Mouse (Mus musculus) brain, embryonic 18.5 days (tissue): Measurements from ENCODE around the gene Eepd1.

Source experiments
- DNase-seq: peaks from one replicate; pipeline ENCODE4 v3.0.0-alpha.2; 2012; ENCODE audit warnings: low read depth, low spot score

Gene Eepd1

GRCm38 (mm10) chr9:25489221-25489960 is 8.0 kb downstream of the Eepd1 start:
- no peak for DNase-seq

GRCm38 (mm10) chr9:25490278-25491145 is 9.2 kb downstream of the Eepd1 start:
- no peak for DNase-seq

GRCm38 (mm10) chr9:25493918-25494317 is 12.6 kb downstream of the Eepd1 start:
- no peak for DNase-seq

- no peak for DNase-seq
These were observed 14.3 kb downstream of the Eepd1 start for GRCm38 (mm10) chr9:25495601-25496000.

- no peak for DNase-seq
These were observed 14.8 kb downstream of the Eepd1 start for GRCm38 (mm10) chr9:25496196-25496595.

- no peak for DNase-seq
These were observed 15.4 kb downstream of the Eepd1 start for GRCm38 (mm10) chr9:25496703-25497102.

- no peak for DNase-seq
These were observed 17.4 kb downstream of the Eepd1 start for GRCm38 (mm10) chr9:25498770-25499169.

- no peak for DNase-seq
These were observed 18.0 kb downstream of the Eepd1 start for GRCm38 (mm10) chr9:25499306-25499705.

- DNase-seq, result no peak
These were observed 18.7 kb downstream of the Eepd1 start for GRCm38 (mm10) chr9:25500031-25500430.

- DNase-seq, result no peak
These were observed 27.5 kb downstream of the Eepd1 start for GRCm38 (mm10) chr9:25508825-25509224.

GRCm38 (mm10) chr9:25510572-25510971 is 29.2 kb downstream of the Eepd1 start:
- DNase-seq, result no peak

- no peak for DNase-seq
These were observed 31.7 kb downstream of the Eepd1 start for GRCm38 (mm10) chr9:25513050-25513449.

- no peak for DNase-seq
These were observed 32.2 kb downstream of the Eepd1 start for GRCm38 (mm10) chr9:25513556-25513955.

- no peak for DNase-seq
These were observed 35.3 kb downstream of the Eepd1 start for GRCm38 (mm10) chr9:25516640-25517039.

- DNase-seq, result no peak
These were observed 36.6 kb downstream of the Eepd1 start for GRCm38 (mm10) chr9:25517982-25518381.

- DNase-seq, result no peak
These were observed 37.8 kb downstream of the Eepd1 start for GRCm38 (mm10) chr9:25519193-25519592.

GRCm38 (mm10) chr9:25520826-25521225 is 39.5 kb downstream of the Eepd1 start:
- no peak for DNase-seq

- DNase-seq, result no peak
These were observed 40.5 kb downstream of the Eepd1 start for GRCm38 (mm10) chr9:25521825-25522224.

- no peak for DNase-seq
These were observed 45.2 kb downstream of the Eepd1 start for GRCm38 (mm10) chr9:25526516-25526915.

GRCm38 (mm10) chr9:25526927-25527337 is 45.6 kb downstream of the Eepd1 start:
- DNase-seq, result no peak

- DNase-seq, result no peak
These were observed 46.2 kb downstream of the Eepd1 start for GRCm38 (mm10) chr9:25527359-25528038.

GRCm38 (mm10) chr9:25531627-25532026 is 50.3 kb downstream of the Eepd1 start:
- DNase-seq, result no peak
